ENCODE assay signal across 24 mouse cellular contexts in the genomic region with DNA sequence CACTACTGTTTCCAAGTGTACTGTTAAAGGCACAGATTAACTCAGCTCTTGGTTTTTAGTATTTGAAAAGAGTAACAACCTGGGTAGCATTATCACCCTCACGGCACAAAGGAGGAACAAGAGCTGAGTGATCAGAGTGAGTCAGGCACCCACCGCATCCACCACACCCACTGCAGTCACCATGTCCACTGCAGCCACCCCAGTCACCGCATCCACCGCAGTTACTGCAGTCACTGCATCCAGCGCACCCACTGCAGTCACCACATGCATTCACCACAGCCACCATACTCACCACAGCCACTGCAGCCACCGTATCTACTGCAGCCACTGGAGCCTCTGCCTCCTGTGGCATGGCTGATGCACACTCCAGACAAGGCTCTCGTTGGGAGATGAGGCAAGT. TPM values are rescaled to one million over a fixed set of nuclear protein-coding genes. Genes with fewer than 3 reads are reported as not detected.
DNase-seq lines count a peak whose midpoint lies in the region; ATAC-seq and TF ChIP-seq lines count a peak whose summit lies in the region.
"Had no signal": no experiment of that assay in that cellular context is flagged by ENCODE, and none has a peak within 500 bp of the region (broad histone marks: within the 10 kb centered on the region; RNA-seq: fewer than 3 reads in every experiment).

No protein-coding gene starts in this region.

- DNase-seq in midbrain, embryonic 11.5 days (ENCODE audit: low spot score, missing footprints), result peak; percentile 37
- DNase-seq in midbrain, embryonic 14.5 days, result no peak
- peak; percentile 70 for DNase-seq in MEL (ENCODE audit: low read depth, low spot score)
- no peak for DNase-seq in ovary, postnatal 10 days (ENCODE audit: low spot score)
- no peak for DNase-seq in urinary bladder, postnatal 10 days (ENCODE audit: low spot score)
- DNase-seq: adrenal gland, adult 2 months; adrenal gland, postnatal 14 days; B cell, adult 2 months; cerebellum, adult 11-12 months; cerebellum, adult 8-10 months; cerebellum, postnatal 10 days; forebrain, postnatal 0 days; gastrocnemius, postnatal 25 days; heart, adult 2 months; heart, postnatal 14 days; heart, postnatal 4 days had no signal

- H3ac ChIP-seq in myocyte (ENCODE audit: control insufficient read depth, insufficient read length), result no peak overlapping the region

- H3K27me3 ChIP-seq in midbrain, embryonic 11.5 days (ENCODE audit: control insufficient read depth, insufficient read depth, low read length), result no peaks in the 10 kb centered on the region
- H3K27me3 ChIP-seq in midbrain, embryonic 14.5 days (ENCODE audit: control insufficient read depth, insufficient read depth, low read length), result no peaks in the 10 kb centered on the region
- H3K27me3 ChIP-seq in MEL (ENCODE audit: control insufficient read depth in 1 of 2, insufficient read depth in 2 of 2, low read length in 2 of 2) (no peaks in the 10 kb centered on the region), myocyte (ENCODE audit: control insufficient read depth, insufficient read depth, insufficient read length) (no peaks in the 10 kb centered on the region)
- H3K27me3 ChIP-seq: CH12.LX; heart, embryonic 13.5 days had no signal

- no peaks in the 10 kb centered on the region; the same call in 1 of the 2 replicates for H3K9me3 ChIP-seq in midbrain, embryonic 11.5 days (ENCODE audit: control insufficient read depth, low read length)
- H3K9me3 ChIP-seq in midbrain, embryonic 14.5 days (ENCODE audit: control insufficient read depth, low read length), result no peaks in the 10 kb centered on the region
- no peaks in the 10 kb centered on the region for H3K9me3 ChIP-seq in MEL (replicated peaks; ENCODE audit: insufficient read depth, low read length)
- H3K9me3 ChIP-seq: heart, embryonic 10.5 days; heart, embryonic 13.5 days had no signal

- H3K9ac ChIP-seq in midbrain, embryonic 11.5 days (ENCODE audit: low read length), result no peak overlapping the region
- no peak overlapping the region for H3K9ac ChIP-seq in midbrain, embryonic 14.5 days (replicated peaks; ENCODE audit: low read length)
- no peak overlapping the region for H3K9ac ChIP-seq in MEL (ENCODE audit: control insufficient read depth, low read depth, low read length, poor library complexity, severe bottlenecking)
- H3K9ac ChIP-seq: forebrain, postnatal 0 days; heart, embryonic 13.5 days; hindbrain, embryonic 14.5 days had no signal

- no peak overlapping the region for H3K4me2 ChIP-seq in midbrain, embryonic 11.5 days
- no peak overlapping the region for H3K4me2 ChIP-seq in midbrain, embryonic 14.5 days (ENCODE audit: low read length)
- H3K4me2 ChIP-seq in myocyte (ENCODE audit: low read depth), result no peak overlapping the region
- H3K4me2 ChIP-seq: heart, embryonic 13.5 days; hindbrain, embryonic 14.5 days had no signal

- H3K4me1 ChIP-seq in midbrain, embryonic 11.5 days (ENCODE audit: control insufficient read depth, insufficient read depth, low read length), result no peaks in the 10 kb centered on the region
- no peaks in the 10 kb centered on the region for H3K4me1 ChIP-seq in midbrain, embryonic 14.5 days (ENCODE audit: control insufficient read depth, insufficient read depth, low read length)
- peaks cover 9 to 32% of the 10 kb centered on the region in 2 experiments for H3K4me1 ChIP-seq in MEL (ENCODE audit: control insufficient read depth in 1 of 2, insufficient read depth in 2 of 2, low read length in 2 of 2)
- H3K4me1 ChIP-seq: heart, embryonic 10.5 days had no signal

- H3K36me3 ChIP-seq in midbrain, embryonic 11.5 days (ENCODE audit: control insufficient read depth, insufficient read depth, low read length), result no peaks in the 10 kb centered on the region
- H3K36me3 ChIP-seq in midbrain, embryonic 14.5 days (ENCODE audit: control insufficient read depth, insufficient read depth, low read length), result no peaks in the 10 kb centered on the region
- H3K36me3 ChIP-seq in MEL (ENCODE audit: control insufficient read depth in 1 of 2, insufficient read depth in 2 of 2, low read length in 2 of 2), result peaks cover 0 to 24% of the 10 kb centered on the region in 2 experiments; a peak in 2 of 4 replicates
- no peaks in the 10 kb centered on the region for H3K36me3 ChIP-seq in myocyte (ENCODE audit: control insufficient read depth, insufficient read depth)

- TF ChIP-seq EP300 in MEL (IDR thresholded peaks at IDR 0.05; ENCODE audit: low read depth in 1 of 2, low read length in 2 of 2), result no peak

- no peak for TF ChIP-seq CTCF in MEL (IDR thresholded peaks at IDR 0.05 in 2 of 3, conservative IDR thresholded peaks at IDR 0.05 in 1 of 3; ENCODE audit: control insufficient read depth in 1 of 3, insufficient read depth in 1 of 3, low read depth in 2 of 3, low read length in 3 of 3, poor library complexity in 1 of 3, severe bottlenecking in 1 of 3)

- no peak for ATAC-seq in midbrain, embryonic 11.5 days (ENCODE audit: low FRiP score)
- ATAC-seq in midbrain, embryonic 14.5 days (ENCODE audit: low FRiP score, low TSS enrichment), result no peak
- ATAC-seq: forebrain, embryonic 14.5 days; forebrain, postnatal 0 days; hindbrain, postnatal 0 days; inflammation-experienced regulatory T-cells, adult 6 months had no signal

- H3K79me2 ChIP-seq in MEL (ENCODE audit: control insufficient read depth, insufficient read depth, low read length, poor library complexity), result no peaks in the 10 kb centered on the region
- H3K79me2 ChIP-seq in myocyte (ENCODE audit: control insufficient read depth, insufficient read depth), result no peaks in the 10 kb centered on the region

- TF ChIP-seq POLR2A in MEL (IDR thresholded peaks at IDR 0.05; ENCODE audit: control insufficient read depth in 1 of 2, insufficient read depth in 1 of 2, low read depth in 1 of 2, low read length in 2 of 2, poor library complexity in 1 of 2) (no peak), myocyte (IDR thresholded peaks at IDR 0.05; ENCODE audit: insufficient read length, low read depth) (no peak)

- 96% methylated on average over 7 of the region's 7 CpGs for WGBS in midbrain, embryonic 11.5 days
- WGBS in midbrain, embryonic 14.5 days, result 91% methylated on average over 7 of the region's 7 CpGs

- no peak overlapping the region for H3K27ac ChIP-seq in midbrain, embryonic 11.5 days (ENCODE audit: low read depth, low read length)
- no peak overlapping the region for H3K27ac ChIP-seq in midbrain, embryonic 14.5 days (replicated peaks; ENCODE audit: low read depth, low read length)
- no peak overlapping the region for H3K27ac ChIP-seq in MEL (ENCODE audit: control insufficient read depth, low read depth, low read length)
- H3K27ac ChIP-seq: heart, adult 2 months; heart, embryonic 10.5 days; heart, embryonic 13.5 days; hindbrain, embryonic 14.5 days; hindbrain, postnatal 0 days had no signal

- TF ChIP-seq RAD21 in MEL (IDR thresholded peaks at IDR 0.05; ENCODE audit: low read depth, low read length), result no peak

- H3K4me3 ChIP-seq in midbrain, embryonic 11.5 days (ENCODE audit: low read depth, low read length), result no peak overlapping the region
- no peak overlapping the region for H3K4me3 ChIP-seq in midbrain, embryonic 14.5 days (replicated peaks; ENCODE audit: low read depth, low read length)
- H3K4me3 ChIP-seq in MEL (ENCODE audit: control insufficient read depth in 1 of 2, insufficient read depth in 1 of 2, low read depth in 2 of 2, low read length in 2 of 2) (no peak overlapping the region), myocyte (no peak overlapping the region)
- H3K4me3 ChIP-seq: heart, adult 2 months; heart, embryonic 10.5 days; heart, embryonic 13.5 days had no signal

TF ChIP-seq in MEL, 35 proteins besides CTCF, POLR2A, EP300 and RAD21:
- TF ChIP-seq POLR2AphosphoS5 (IDR thresholded peaks at IDR 0.05; ENCODE audit: borderline replicate concordance, low read depth, low read length) (peak; percentile 81; the same call in 1 of the 2 replicates), GATA1 (IDR thresholded peaks at IDR 0.05; ENCODE audit: low read depth, low read length) (no peak)

TF ChIP-seq in myocyte, 11 proteins besides CTCF, POLR2A, EP300 and RAD21:
- TF ChIP-seq POLR2AphosphoS2 (IDR thresholded peaks at IDR 0.05; ENCODE audit: insufficient read length, low read depth) (peak; percentile 10), MYOG (IDR thresholded peaks at IDR 0.05; ENCODE audit: control insufficient read depth in 1 of 3, insufficient read depth in 1 of 3, insufficient read length in 2 of 3, low read depth in 2 of 3) (no peak)

RNA-seq across cellular contexts. Expression of a gene that starts 12.2 kb away (rescaled TPM):
- 10.8 and 11.8 TPM in 2 replicates for polyA plus RNA-seq in midbrain, embryonic 11.5 days (2014; fragmentation: Nextera tagmentation; extraction: Ambion mirVana)
- 17.7 and 18.6 TPM in 2 replicates for polyA plus RNA-seq in midbrain, embryonic 14.5 days (2014; fragmentation: Nextera tagmentation; extraction: Ambion mirVana)
- 41.0 and 43.8 TPM in 2 replicates for total RNA-seq in MEL (2012; rRNA removed)
- polyA plus RNA-seq in MEL (2012; ENCODE audit: insufficient read depth in 1 of 2, insufficient read length in 2 of 2, low read depth in 1 of 2, low replicate concordance in 2 of 2, missing spikeins in 1 of 2) (10 to 100 TPM; 54.2 to 77.2 TPM), myocyte (2012; fragmentation: generic; extraction: Trizol) (7.2 TPM)

Comparison
In these comparisons a context has a peak if more than half of its experiments do, and no peak if none do; other contexts are left out.
1. DNase-seq: peak in midbrain, embryonic 11.5 days (single experiment) and MEL (single experiment); none in midbrain, embryonic 14.5 days (single experiment), ovary, postnatal 10 days (single experiment) and urinary bladder, postnatal 10 days (single experiment).